ENCODE assay signal across 10 mouse cellular contexts in genomic region chr11:51942602-51943499, GRCm38 (mm10). TPM values are rescaled to one million over a fixed set of nuclear protein-coding genes. Genes with fewer than 3 reads are reported as not detected.
A peak's percentile ranks its signal among the peaks of the same experiment; 100 is the strongest.
DNase-seq lines count a peak whose midpoint lies in the region; ATAC-seq and TF ChIP-seq lines count a peak whose summit lies in the region.
"Had no signal": no experiment of that assay in that cellular context is flagged by ENCODE, and none has a peak within 500 bp of the region (broad histone marks: within the 10 kb centered on the region; RNA-seq: fewer than 3 reads in every experiment).

No protein-coding gene starts in this region.

- intact Hi-C loops in left cerebral cortex, adult 2 months (cut with DNase I) = no loop called here

- H3K9ac ChIP-seq in midbrain, embryonic 13.5 days (replicated peaks) = no peak overlapping the region
- no peak overlapping the region for H3K9ac ChIP-seq in forebrain, embryonic 12.5 days
- no peak overlapping the region for H3K9ac ChIP-seq in stomach, embryonic 15.5 days

- no peak overlapping the region for H3K27ac ChIP-seq in midbrain, embryonic 13.5 days
- H3K27ac ChIP-seq in midbrain, embryonic 10.5 days (replicated peaks) = no peak overlapping the region
- 0 out of 2 replicates have a peak overlapping the region, but pooled peaks have one; percentile 56 for H3K27ac ChIP-seq in forebrain, embryonic 12.5 days
- H3K27ac ChIP-seq in left cerebral cortex, adult 2 months = no peak overlapping the region
- peak overlapping the region; percentile 6; the same call in 1 of the 2 replicates for H3K27ac ChIP-seq in stomach, embryonic 15.5 days

- H3K27me3 ChIP-seq in midbrain, embryonic 13.5 days = no peaks in the 10 kb centered on the region
- no peaks in the 10 kb centered on the region for H3K27me3 ChIP-seq in midbrain, embryonic 10.5 days (ENCODE audit: low read depth, poor library complexity, severe bottlenecking)
- no peaks in the 10 kb centered on the region for H3K27me3 ChIP-seq in forebrain, embryonic 12.5 days
- H3K27me3 ChIP-seq in stomach, embryonic 15.5 days (replicated peaks) = no peaks in the 10 kb centered on the region

- no peaks in the 10 kb centered on the region for H3K36me3 ChIP-seq in midbrain, embryonic 13.5 days
- H3K36me3 ChIP-seq in midbrain, embryonic 10.5 days = no peaks in the 10 kb centered on the region
- no peaks in the 10 kb centered on the region for H3K36me3 ChIP-seq in forebrain, embryonic 12.5 days (replicated peaks)
- no peaks in the 10 kb centered on the region for H3K36me3 ChIP-seq in stomach, embryonic 15.5 days
- H3K36me3 ChIP-seq: G1E had no signal

- peak overlapping the region; percentile 7; the same call in 1 of the 2 replicates for H3K4me2 ChIP-seq in midbrain, embryonic 13.5 days (replicated peaks)
- no peak overlapping the region for H3K4me2 ChIP-seq in forebrain, embryonic 12.5 days
- no peak overlapping the region for H3K4me2 ChIP-seq in stomach, embryonic 15.5 days

- peak; percentile 69 for ATAC-seq in midbrain, embryonic 13.5 days
- ATAC-seq in forebrain, embryonic 12.5 days (ENCODE audit: low FRiP score) = peak; percentile 60
- no peak for ATAC-seq in stomach, embryonic 15.5 days (ENCODE audit: insufficient read depth, low FRiP score, low read depth)

- no peak for DNase-seq in midbrain, embryonic 10.5 days (ENCODE audit: low spot score)
- DNase-seq in left cerebral cortex, adult 2 months (ENCODE audit: extremely low spot score in 1 of 2, low spot score in 2 of 2) = peak; percentile 18 to 33
- no peak for DNase-seq in thymus, postnatal 0 days (ENCODE audit: low spot score)
- no peak for DNase-seq in heart, adult 9 months (ENCODE audit: low spot score in 2 of 2)
- no peak for DNase-seq in urinary bladder, postnatal 10 days (ENCODE audit: low spot score)
- DNase-seq: lung, adult 18-20 months had no signal

- H3K4me3 ChIP-seq in midbrain, embryonic 13.5 days (replicated peaks) = no peak overlapping the region
- no peak overlapping the region for H3K4me3 ChIP-seq in midbrain, embryonic 10.5 days
- H3K4me3 ChIP-seq in forebrain, embryonic 12.5 days (replicated peaks) = no peak overlapping the region
- no peak overlapping the region for H3K4me3 ChIP-seq in left cerebral cortex, adult 2 months
- no peak overlapping the region for H3K4me3 ChIP-seq in stomach, embryonic 15.5 days (replicated peaks)

- peaks cover 8% of the 10 kb centered on the region for H3K4me1 ChIP-seq in midbrain, embryonic 13.5 days (replicated peaks)
- peaks cover 3% of the 10 kb centered on the region for H3K4me1 ChIP-seq in midbrain, embryonic 10.5 days
- peaks cover 18% of the 10 kb centered on the region for H3K4me1 ChIP-seq in forebrain, embryonic 12.5 days
- H3K4me1 ChIP-seq in stomach, embryonic 15.5 days = peaks cover 8% of the 10 kb centered on the region; the same call in 1 of the 2 replicates

- H3K9me3 ChIP-seq in midbrain, embryonic 13.5 days = no peaks in the 10 kb centered on the region
- no peaks in the 10 kb centered on the region for H3K9me3 ChIP-seq in midbrain, embryonic 10.5 days (replicated peaks)
- H3K9me3 ChIP-seq in forebrain, embryonic 12.5 days = no peaks in the 10 kb centered on the region
- H3K9me3 ChIP-seq in stomach, embryonic 15.5 days = no peaks in the 10 kb centered on the region
- H3K9me3 ChIP-seq: G1E had no signal

- no peak for TF ChIP-seq CTCF in left cerebral cortex, adult 2 months (IDR thresholded peaks at IDR 0.05)

- 61% methylated on average over 15 of the region's 15 CpGs for WGBS in midbrain, embryonic 13.5 days
- 75% methylated on average over 15 of the region's 15 CpGs for WGBS in midbrain, embryonic 10.5 days
- WGBS in forebrain, embryonic 12.5 days = 57% methylated on average over 15 of the region's 15 CpGs
- 51% methylated on average over 15 of the region's 15 CpGs for WGBS in stomach, embryonic 15.5 days

RNA-seq across cellular contexts. Expression of gene Cdkn2aipnl, which starts 24.6 kb away (rescaled TPM):
- 118 and 120 TPM in 2 replicates for polyA plus RNA-seq in midbrain, embryonic 13.5 days (2015; fragmentation: Nextera tagmentation; extraction: Ambion mirVana)
- polyA plus RNA-seq in midbrain, embryonic 10.5 days (2016; fragmentation: Nextera tagmentation; extraction: Ambion mirVana) = 141 and 142 TPM in 2 replicates
- polyA plus RNA-seq in forebrain, embryonic 12.5 days (2016; fragmentation: Nextera tagmentation; extraction: Ambion mirVana) = 114 and 122 TPM in 2 replicates
- 10 to 100 TPM; 34.2 to 37.6 TPM for total RNA-seq in left cerebral cortex, adult 2 months (2021)
- polyA plus RNA-seq in stomach, embryonic 15.5 days (2015; fragmentation: Nextera tagmentation; extraction: Ambion mirVana) = 82.0 and 89.6 TPM in 2 replicates
- polyA plus RNA-seq in thymus, postnatal 0 days (2015; fragmentation: Nextera tagmentation; extraction: Ambion mirVana) = 177 and 196 TPM in 2 replicates

RNA-seq across cellular contexts. Expression of gene Ube2b, which starts 57.7 kb away (rescaled TPM):
- polyA plus RNA-seq in midbrain, embryonic 13.5 days (2015; fragmentation: Nextera tagmentation; extraction: Ambion mirVana) = 272 and 284 TPM in 2 replicates
- polyA plus RNA-seq in midbrain, embryonic 10.5 days (2016; fragmentation: Nextera tagmentation; extraction: Ambion mirVana) = 202 and 209 TPM in 2 replicates
- polyA plus RNA-seq in forebrain, embryonic 12.5 days (2016; fragmentation: Nextera tagmentation; extraction: Ambion mirVana) = 241 and 242 TPM in 2 replicates
- 100 to 1,000 TPM; 187 to 196 TPM for total RNA-seq in left cerebral cortex, adult 2 months (2021)
- 205 and 213 TPM in 2 replicates for polyA plus RNA-seq in stomach, embryonic 15.5 days (2015; fragmentation: Nextera tagmentation; extraction: Ambion mirVana)
- polyA plus RNA-seq in thymus, postnatal 0 days (2015; fragmentation: Nextera tagmentation; extraction: Ambion mirVana) = 287 and 292 TPM in 2 replicates

Comparison
In these comparisons a context has a peak if more than half of its experiments do, and no peak if none do; other contexts are left out.
1. H3K27ac ChIP-seq: peak in forebrain, embryonic 12.5 days (single experiment) and stomach, embryonic 15.5 days (single experiment); none in midbrain, embryonic 13.5 days (single experiment), midbrain, embryonic 10.5 days (single experiment) and left cerebral cortex, adult 2 months (single experiment).
2. DNase-seq: peak in left cerebral cortex, adult 2 months (2 of 2); none in midbrain, embryonic 10.5 days (single experiment), thymus, postnatal 0 days (single experiment), heart, adult 9 months (0 of 2) and urinary bladder, postnatal 10 days (single experiment).